Mouse (Mus musculus) CH12F3 (cell line): ENCODE results near the gene Tnr.

Source experiments
- in situ Hi-C: fragments of 300-500 bp; cut with MboI; formaldehyde crosslinking; loops from 2 replicates; pipeline ENCODE4 v1.14.3; 2020; ENCODE audit warnings: low sequenced_read_pairs

Tnr gene

GRCm38 (mm10) chr1:159702038-159702437 lies 178.5 kb downstream of the Tnr start:
- in situ Hi-C loops = no loop called here

GRCm38 (mm10) chr1:159704925-159705324 lies 181.4 kb downstream of the Tnr start:
- in situ Hi-C loops = no loop called here

- in situ Hi-C loops = no loop called here
These were observed 192.7 kb downstream of the Tnr start for GRCm38 (mm10) chr1:159716301-159716700.

- in situ Hi-C loops = no loop called here
These were observed 193.4 kb downstream of the Tnr start for GRCm38 (mm10) chr1:159717016-159717415.

GRCm38 (mm10) chr1:159723733-159724132 lies 200.2 kb downstream of the Tnr start:
- in situ Hi-C loops = no loop called here

- in situ Hi-C loops = no loop called here
These were observed 205.7 kb downstream of the Tnr start for GRCm38 (mm10) chr1:159729270-159729669.

- in situ Hi-C loops = no loop called here
These were observed 207.3 kb downstream of the Tnr start for GRCm38 (mm10) chr1:159730826-159731225.

GRCm38 (mm10) chr1:159735099-159735498 lies 211.5 kb downstream of the Tnr start:
- in situ Hi-C loops = no loop called here

- in situ Hi-C loops = no loop called here
These were observed 215.9 kb downstream of the Tnr start for GRCm38 (mm10) chr1:159739478-159739877.

- in situ Hi-C loops = no loop called here
These were observed 217.9 kb downstream of the Tnr start for GRCm38 (mm10) chr1:159741237-159742002.

- in situ Hi-C loops = no loop called here
These were observed 218.4 kb downstream of the Tnr start for GRCm38 (mm10) chr1:159742003-159742274.

- in situ Hi-C loops = no loop called here
These were observed 220.2 kb downstream of the Tnr start for GRCm38 (mm10) chr1:159743744-159744253.

- in situ Hi-C loops = no loop called here
These were observed 221.7 kb downstream of the Tnr start for GRCm38 (mm10) chr1:159745311-159745710.

- in situ Hi-C loops = no loop called here
These were observed 224.4 kb downstream of the Tnr start for GRCm38 (mm10) chr1:159747969-159748368.

- in situ Hi-C loops = no loop called here
These were observed 226.8 kb downstream of the Tnr start for GRCm38 (mm10) chr1:159750411-159750810.

- in situ Hi-C loops = no loop called here
These were observed 227.3 kb downstream of the Tnr start for GRCm38 (mm10) chr1:159750876-159751275.

GRCm38 (mm10) chr1:159760970-159761369 lies 237.4 kb downstream of the Tnr start:
- in situ Hi-C loops = no loop called here

- in situ Hi-C loops = no loop called here
These were observed 240.3 kb downstream of the Tnr start for GRCm38 (mm10) chr1:159763901-159764300.

GRCm38 (mm10) chr1:159764897-159765296 lies 241.3 kb downstream of the Tnr start:
- in situ Hi-C loops = no loop called here

- in situ Hi-C loops = no loop called here
These were observed 246.4 kb downstream of the Tnr start for GRCm38 (mm10) chr1:159769948-159770347.

- in situ Hi-C loops = no loop called here
These were observed 250.1 kb downstream of the Tnr start for GRCm38 (mm10) chr1:159773671-159774070.

- in situ Hi-C loops = no loop called here
These were observed 251.6 kb downstream of the Tnr start for GRCm38 (mm10) chr1:159775168-159775567.

- in situ Hi-C loops = no loop called here
These were observed 253.5 kb downstream of the Tnr start for GRCm38 (mm10) chr1:159777107-159777506.
